Mouse (Mus musculus): Measurements from ENCODE around the gene Fsd1. TPM values are rescaled to one million over a fixed set of nuclear protein-coding genes. Genes with fewer than 3 reads are reported as not detected.

The Fsd1 gene
- polyA plus RNA-seq, 1 experiment from 2014 or later, result 13.7 TPM

DNA sequence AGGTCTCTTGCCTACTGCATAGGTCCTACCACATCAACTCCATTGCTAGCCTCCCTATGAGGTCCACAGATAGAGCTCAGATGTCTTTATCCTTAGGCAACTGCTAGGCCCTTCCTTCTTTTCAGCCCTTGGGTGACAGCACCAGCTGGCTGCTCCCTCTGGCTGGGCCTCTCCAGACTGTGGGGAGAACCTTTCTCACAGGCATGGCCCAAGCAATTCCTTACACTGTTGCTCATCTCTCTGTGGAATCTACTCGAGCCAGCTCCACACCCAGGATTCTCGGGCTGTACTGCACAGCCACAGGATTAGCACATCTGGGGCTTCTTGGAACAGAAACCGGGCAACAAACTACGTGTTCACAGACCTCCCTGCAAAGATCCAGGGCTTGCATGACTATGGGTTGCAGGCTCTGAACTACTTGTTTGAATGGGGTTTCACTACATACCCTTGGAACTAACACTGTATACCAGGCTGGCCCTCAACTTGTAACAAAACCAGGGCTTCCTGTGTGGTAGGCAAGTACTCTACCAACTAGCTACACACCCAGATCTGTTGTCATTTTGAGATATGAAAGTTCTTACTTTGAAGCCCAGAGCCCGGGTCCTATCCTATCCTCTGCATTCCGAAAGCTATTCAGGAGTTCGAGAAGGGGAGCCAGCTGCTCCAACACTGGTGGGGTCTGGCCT lies 47.9 kb downstream of the Fsd1 start:
- no peak overlapping the region for H3K9ac ChIP-seq (replicated peaks; ENCODE audit: low read depth, low read length)
- H3K27me3 ChIP-seq (ENCODE audit: control insufficient read depth, insufficient read depth, low read length), result no peaks in the 10 kb centered on the region
- no peak for ATAC-seq (ENCODE audit: insufficient number of reproducible peaks, insufficient read depth, low FRiP score, low read depth)
- H3K9me3 ChIP-seq (ENCODE audit: control insufficient read depth, low read depth, low read length), result no peaks in the 10 kb centered on the region
- H3K4me3 ChIP-seq (ENCODE audit: low read depth, low read length), result no peak overlapping the region
- peak overlapping the region; percentile 79; the same call in 1 of the 2 replicates for H3K4me2 ChIP-seq (replicated peaks; ENCODE audit: low read depth, low read length)
- 84% methylated on average over 7 of the region's 7 CpGs for WGBS
- H3K4me1 ChIP-seq (ENCODE audit: control insufficient read depth, insufficient read depth, low read length), result peaks cover 18% of the 10 kb centered on the region
- H3K36me3 ChIP-seq (ENCODE audit: control insufficient read depth, insufficient read depth, low read length), result peaks cover 24% of the 10 kb centered on the region
- H3K27ac ChIP-seq (ENCODE audit: low read length), result no peak overlapping the region

DNA sequence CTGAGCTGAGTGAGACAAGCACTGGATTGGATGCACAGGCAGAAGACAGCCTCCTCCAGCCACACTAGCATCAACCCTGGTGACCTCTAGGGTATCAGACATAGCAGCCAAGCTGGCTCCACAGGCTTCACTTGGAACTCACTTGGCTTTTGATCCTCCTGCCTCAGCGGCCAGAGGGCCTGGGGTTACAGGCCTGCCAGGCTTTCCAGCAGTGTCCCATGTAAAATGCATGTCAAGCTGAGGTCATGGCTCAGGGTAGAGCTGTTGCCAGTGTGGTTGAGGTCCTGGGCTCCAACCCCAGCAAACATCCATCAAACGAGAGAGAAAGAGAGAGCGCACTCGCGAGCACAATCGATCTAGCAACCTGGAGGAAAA lies 48.4 kb downstream of the Fsd1 start:
- H3K9me3 ChIP-seq (ENCODE audit: control insufficient read depth, low read depth, low read length), result no peaks in the 10 kb centered on the region
- no peak for ATAC-seq (ENCODE audit: insufficient number of reproducible peaks, insufficient read depth, low FRiP score, low read depth)
- no peak overlapping the region for H3K27ac ChIP-seq (ENCODE audit: low read length)
- no peaks in the 10 kb centered on the region for H3K27me3 ChIP-seq (ENCODE audit: control insufficient read depth, insufficient read depth, low read length)
- 72% methylated on average over 6 of the region's 6 CpGs for WGBS
- H3K9ac ChIP-seq (replicated peaks; ENCODE audit: low read depth, low read length), result no peak overlapping the region
- H3K36me3 ChIP-seq (ENCODE audit: control insufficient read depth, insufficient read depth, low read length), result peaks cover 21% of the 10 kb centered on the region
- peak overlapping the region; percentile 79 for H3K4me2 ChIP-seq (replicated peaks; ENCODE audit: low read depth, low read length)
- peaks cover 18% of the 10 kb centered on the region for H3K4me1 ChIP-seq (ENCODE audit: control insufficient read depth, insufficient read depth, low read length)
- peak overlapping the region; percentile 82; the same call in 1 of the 2 replicates for H3K4me3 ChIP-seq (ENCODE audit: low read depth, low read length)

DNA sequence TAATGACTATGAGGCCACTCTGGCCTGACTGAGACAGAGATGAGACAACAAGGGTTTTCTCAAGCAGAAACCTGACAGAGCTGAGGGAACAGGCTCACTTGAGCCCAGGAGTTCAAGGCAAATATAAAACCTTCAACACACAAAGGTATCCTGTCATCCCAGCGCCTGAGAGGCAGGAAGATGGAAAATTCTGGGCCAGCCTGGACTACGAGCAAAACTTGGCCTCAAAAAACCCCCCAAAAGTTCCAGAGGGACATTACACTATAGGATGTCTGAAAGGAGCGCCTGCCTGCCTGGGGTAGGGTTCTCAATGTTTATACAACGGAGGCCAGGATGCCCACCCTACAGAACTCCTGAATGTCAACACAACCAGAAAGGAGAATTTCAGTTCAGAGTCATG lies 48.9 kb downstream of the Fsd1 start:
- peaks cover 20% of the 10 kb centered on the region for H3K36me3 ChIP-seq (ENCODE audit: control insufficient read depth, insufficient read depth, low read length)
- WGBS, result 54% methylated on average over 4 of the region's 4 CpGs
- H3K9ac ChIP-seq (replicated peaks; ENCODE audit: low read depth, low read length), result peak overlapping the region; percentile 94; the same call in 1 of the 2 replicates
- H3K4me2 ChIP-seq (replicated peaks; ENCODE audit: low read depth, low read length), result peak overlapping the region; percentile 79
- H3K9me3 ChIP-seq (ENCODE audit: control insufficient read depth, low read depth, low read length), result no peaks in the 10 kb centered on the region
- peak overlapping the region; percentile 82 for H3K4me3 ChIP-seq (ENCODE audit: low read depth, low read length)
- peaks cover 18% of the 10 kb centered on the region for H3K4me1 ChIP-seq (ENCODE audit: control insufficient read depth, insufficient read depth, low read length)
- H3K27ac ChIP-seq (ENCODE audit: low read length), result no peak overlapping the region; the same call in 1 of the 2 replicates
- H3K27me3 ChIP-seq (ENCODE audit: control insufficient read depth, insufficient read depth, low read length), result no peaks in the 10 kb centered on the region
- ATAC-seq (ENCODE audit: insufficient number of reproducible peaks, insufficient read depth, low FRiP score, low read depth), result no peak

- peak; percentile 90 for ATAC-seq (ENCODE audit: insufficient number of reproducible peaks, insufficient read depth, low FRiP score, low read depth)
- H3K4me3 ChIP-seq (ENCODE audit: low read depth, low read length), result peak within 1 kb of the TSS; percentile 82
- WGBS, result under 1% methylated on average over 74 of the region's 74 CpGs
- peak within 1 kb of the TSS; percentile 94 for H3K9ac ChIP-seq (replicated peaks; ENCODE audit: low read depth, low read length)
- H3K36me3 ChIP-seq (ENCODE audit: control insufficient read depth, insufficient read depth, low read length), result peaks cover 16% of the 10 kb centered on the region
- no peaks in the 10 kb centered on the region for H3K27me3 ChIP-seq (ENCODE audit: control insufficient read depth, insufficient read depth, low read length)
- H3K4me2 ChIP-seq (replicated peaks; ENCODE audit: low read depth, low read length), result peak within 1 kb of the TSS; percentile 79
- peak within 1 kb of the TSS; percentile 91 for H3K27ac ChIP-seq (ENCODE audit: low read length)
- H3K9me3 ChIP-seq (ENCODE audit: control insufficient read depth, low read depth, low read length), result no peaks in the 10 kb centered on the region
- H3K4me1 ChIP-seq (ENCODE audit: control insufficient read depth, insufficient read depth, low read length), result peaks cover 21% of the 10 kb centered on the region
These were observed 50.0 kb downstream of the Fsd1 start, which contains the start of gene Sh3gl1 for GRCm38 (mm10) chr17:56036176-56036900. Gene Sh3gl1, minus strand, starts transcription at chr17:56036635.

GRCm38 (mm10) chr17:56036901-56037287 lies 50.6 kb downstream of the Fsd1 start:
- 36% methylated on average over 13 of the region's 13 CpGs for WGBS
- Histone ChIP-seq H3K27ac (ENCODE audit: low read length) (no peak overlapping the region), H3K36me3 (ENCODE audit: control insufficient read depth, insufficient read depth, low read length) (peaks cover 16% of the 10 kb centered on the region), H3K9me3 (ENCODE audit: control insufficient read depth, low read depth, low read length) (no peaks in the 10 kb centered on the region), H3K27me3 (ENCODE audit: control insufficient read depth, insufficient read depth, low read length) (no peaks in the 10 kb centered on the region), H3K4me1 (ENCODE audit: control insufficient read depth, insufficient read depth, low read length) (peaks cover 26% of the 10 kb centered on the region), H3K4me3 (ENCODE audit: low read depth, low read length) (peak overlapping the region; percentile 82), H3K4me2 (replicated peaks; ENCODE audit: low read depth, low read length) (peak overlapping the region; percentile 48), H3K9ac (replicated peaks; ENCODE audit: low read depth, low read length) (0 out of 2 replicates have a peak overlapping the region, but pooled peaks have one; percentile 25)
- no peak for ATAC-seq (ENCODE audit: insufficient number of reproducible peaks, insufficient read depth, low FRiP score, low read depth)

GRCm38 (mm10) chr17:56038583-56039261 lies 52.4 kb downstream of the Fsd1 start:
- Histone ChIP-seq H3K9me3 (ENCODE audit: control insufficient read depth, low read depth, low read length) (no peaks in the 10 kb centered on the region), H3K36me3 (ENCODE audit: control insufficient read depth, insufficient read depth, low read length) (peaks cover 12% of the 10 kb centered on the region), H3K4me3 (ENCODE audit: low read depth, low read length) (no peak overlapping the region), H3K27me3 (ENCODE audit: control insufficient read depth, insufficient read depth, low read length) (no peaks in the 10 kb centered on the region), H3K27ac (ENCODE audit: low read length) (no peak overlapping the region), H3K4me1 (ENCODE audit: control insufficient read depth, insufficient read depth, low read length) (peaks cover 24% of the 10 kb centered on the region), H3K9ac (replicated peaks; ENCODE audit: low read depth, low read length) (no peak overlapping the region), H3K4me2 (replicated peaks; ENCODE audit: low read depth, low read length) (no peak overlapping the region)
- WGBS, result 84% methylated on average over 8 of the region's 8 CpGs
- ATAC-seq (ENCODE audit: insufficient number of reproducible peaks, insufficient read depth, low FRiP score, low read depth), result no peak

GRCm38 (mm10) chr17:56039345-56039744 lies 53.0 kb downstream of the Fsd1 start:
- no peak for ATAC-seq (ENCODE audit: insufficient number of reproducible peaks, insufficient read depth, low FRiP score, low read depth)
- no peaks in the 10 kb centered on the region for H3K27me3 ChIP-seq (ENCODE audit: control insufficient read depth, insufficient read depth, low read length)
- peaks cover 10% of the 10 kb centered on the region for H3K36me3 ChIP-seq (ENCODE audit: control insufficient read depth, insufficient read depth, low read length)
- 77% methylated on average over 4 of the region's 4 CpGs for WGBS
- H3K9me3 ChIP-seq (ENCODE audit: control insufficient read depth, low read depth, low read length), result no peaks in the 10 kb centered on the region
- H3K4me1 ChIP-seq (ENCODE audit: control insufficient read depth, insufficient read depth, low read length), result peaks cover 24% of the 10 kb centered on the region
- H3K9ac ChIP-seq (replicated peaks; ENCODE audit: low read depth, low read length), result no peak overlapping the region
- peak overlapping the region; percentile 31 for H3K4me2 ChIP-seq (replicated peaks; ENCODE audit: low read depth, low read length)
- H3K4me3 ChIP-seq (ENCODE audit: low read depth, low read length), result peak overlapping the region; percentile 79; the same call in 1 of the 2 replicates
- no peak overlapping the region for H3K27ac ChIP-seq (ENCODE audit: low read length)

Measured in stomach, embryonic 14.5 days (tissue).